Mouse (Mus musculus) neural tube, embryonic 12.5 days (tissue): ENCODE data around the gene Cdk6. TPM values are rescaled to one million over a fixed set of nuclear protein-coding genes. Genes with fewer than 3 reads are reported as not detected.

Experiments used
- ATAC-seq: fragments of 200-750 bp; cut with Nextera tagmentation; 2 replicates; pipeline ENCODE4 v1.8.0; 2017; ENCODE audit warnings: low read depth, mild to moderate bottlenecking, moderate TSS enrichment, moderate library complexity; ENCODE audit not compliant: low FRiP score
- H3K27ac ChIP-seq: fragments of 300-500 bp; sonication (generic); 2 replicates; pipeline ENCODE4 v1.5.1; 2016
- H3K27me3 ChIP-seq: fragments of 300-500 bp; sonication (generic); replicated peaks from 2 replicates; pipeline ENCODE4 v1.6.1; 2016; ENCODE audit warnings: mild to moderate bottlenecking
- H3K36me3 ChIP-seq: fragments of 300-500 bp; sonication (generic); 2 replicates; pipeline ENCODE4 v1.6.1; 2016; ENCODE audit warnings: mild to moderate bottlenecking
- H3K4me1 ChIP-seq: fragments of 300-500 bp; sonication (generic); 2 replicates; pipeline ENCODE4 v1.6.1; 2016
- H3K4me2 ChIP-seq: fragments of 300-500 bp; sonication (generic); replicated peaks from 2 replicates; pipeline ENCODE4 v1.6.1; 2016; ENCODE audit warnings: mild to moderate bottlenecking
- H3K4me3 ChIP-seq: fragments of 300-500 bp; sonication (generic); 2 replicates; pipeline ENCODE4 v1.5.1; 2016
- H3K9ac ChIP-seq: fragments of 300-500 bp; sonication (generic); 2 replicates; pipeline ENCODE4 v1.6.1; 2016; ENCODE audit warnings: mild to moderate bottlenecking
- H3K9me3 ChIP-seq: fragments of 300-500 bp; sonication (generic); 2 replicates; pipeline ENCODE4 v1.6.1; 2016; ENCODE audit warnings: mild to moderate bottlenecking
- WGBS: fragments of 180-500 bp; shearing (Covaris S2); methylation state at CpG from one replicate; pipeline ENCODE4 v1.1.7; 2016; 5-methylcytosine and 5-hydroxymethylcytosine counted together
- polyA plus RNA-seq: library from polyadenylated mRNA; unstranded; fragments of >200 nt; fragmentation: Nextera tagmentation; extraction: Ambion mirVana; gene quantifications from 2 replicates; pipeline ENCODE4 v1.2.1, GENCODE M21; 2016

Cdk6 gene
- polyA plus RNA-seq, 1 experiment from 2014 or later: 18.5 TPM

GRCm38 (mm10) chr5:3462897-3463757 is 121.8 kb downstream of the Cdk6 start:
- Histone ChIP-seq H3K9ac (no peak overlapping the region), H3K27me3 (no peaks in the 10 kb centered on the region), H3K4me1 (no peaks in the 10 kb centered on the region), H3K36me3 (no peaks in the 10 kb centered on the region), H3K27ac (no peak overlapping the region), H3K9me3 (no peaks in the 10 kb centered on the region), H3K4me2 (no peak overlapping the region), H3K4me3 (no peak overlapping the region)
- 80% methylated on average over 11 of the region's 11 CpGs for WGBS
- no peak for ATAC-seq

- no peaks in the 10 kb centered on the region for H3K27me3 ChIP-seq
- H3K36me3 ChIP-seq: no peaks in the 10 kb centered on the region
- no peak overlapping the region for H3K4me2 ChIP-seq
- 88% methylated on average over 3 of the region's 3 CpGs for whole genome bisulfite sequencing
- H3K9ac ChIP-seq: no peak overlapping the region
- no peaks in the 10 kb centered on the region for H3K9me3 ChIP-seq
- H3K4me3 ChIP-seq: no peak overlapping the region
- no peak overlapping the region for H3K27ac ChIP-seq
- H3K4me1 ChIP-seq: no peaks in the 10 kb centered on the region
- no peak for ATAC-seq
These were observed 122.5 kb downstream of the Cdk6 start for GRCm38 (mm10) chr5:3463758-3464157.

GRCm38 (mm10) chr5:3466069-3466877 is 125.0 kb downstream of the Cdk6 start:
- Histone ChIP-seq H3K9me3 (no peaks in the 10 kb centered on the region), H3K4me3 (no peak overlapping the region), H3K9ac (no peak overlapping the region), H3K36me3 (no peaks in the 10 kb centered on the region), H3K27me3 (no peaks in the 10 kb centered on the region), H3K4me2 (no peak overlapping the region), H3K27ac (no peak overlapping the region), H3K4me1 (no peaks in the 10 kb centered on the region)
- 82% methylated on average over 7 of the region's 7 CpGs for WGBS
- ATAC-seq: no peak

GRCm38 (mm10) chr5:3470866-3471265 is 129.6 kb downstream of the Cdk6 start:
- ATAC-seq: no peak

GRCm38 (mm10) chr5:3472311-3473156 is 131.2 kb downstream of the Cdk6 start:
- Histone ChIP-seq H3K4me3 (no peak overlapping the region), H3K36me3 (no peaks in the 10 kb centered on the region), H3K4me2 (no peak overlapping the region), H3K4me1 (no peaks in the 10 kb centered on the region), H3K27me3 (no peaks in the 10 kb centered on the region), H3K9ac (no peak overlapping the region), H3K27ac (no peak overlapping the region), H3K9me3 (no peaks in the 10 kb centered on the region)
- WGBS: 91% methylated on average over 22 of the region's 22 CpGs
- ATAC-seq: no peak

More at GRCm38 (mm10) chr5:3470866-3471265, 129.6 kb downstream of the Cdk6 start:
- Histone ChIP-seq H3K4me2 (no peak overlapping the region), H3K27me3 (no peaks in the 10 kb centered on the region), H3K9ac (no peak overlapping the region), H3K4me3 (no peak overlapping the region), H3K9me3 (no peaks in the 10 kb centered on the region), H3K4me1 (no peaks in the 10 kb centered on the region), H3K27ac (no peak overlapping the region), H3K36me3 (no peaks in the 10 kb centered on the region)
- WGBS: 90% methylated on average over 10 of the region's 10 CpGs

- no peak overlapping the region for H3K4me2 ChIP-seq
- no peaks in the 10 kb centered on the region for H3K4me1 ChIP-seq
- no peaks in the 10 kb centered on the region for H3K9me3 ChIP-seq
- no peaks in the 10 kb centered on the region for H3K36me3 ChIP-seq
- no peak for ATAC-seq
- no peaks in the 10 kb centered on the region for H3K27me3 ChIP-seq
- no peak overlapping the region for H3K4me3 ChIP-seq
- WGBS: 73% methylated on average over 3 of the region's 3 CpGs
- no peak overlapping the region for H3K27ac ChIP-seq
- H3K9ac ChIP-seq: no peak overlapping the region
These were observed 136.4 kb downstream of the Cdk6 start for GRCm38 (mm10) chr5:3477711-3478110.

GRCm38 (mm10) chr5:3478216-3478615 is 136.9 kb downstream of the Cdk6 start:
- Histone ChIP-seq H3K4me2 (no peak overlapping the region), H3K4me3 (no peak overlapping the region), H3K9me3 (no peaks in the 10 kb centered on the region), H3K27ac (no peak overlapping the region), H3K4me1 (no peaks in the 10 kb centered on the region), H3K27me3 (no peaks in the 10 kb centered on the region), H3K36me3 (no peaks in the 10 kb centered on the region), H3K9ac (no peak overlapping the region)
- no peak for ATAC-seq
- WGBS: 93% methylated on average over 8 of the region's 8 CpGs

GRCm38 (mm10) chr5:3479016-3479795 is 137.9 kb downstream of the Cdk6 start:
- Histone ChIP-seq H3K9ac (no peak overlapping the region), H3K4me2 (no peak overlapping the region), H3K9me3 (no peaks in the 10 kb centered on the region), H3K4me3 (no peak overlapping the region), H3K4me1 (no peaks in the 10 kb centered on the region), H3K27me3 (no peaks in the 10 kb centered on the region), H3K27ac (no peak overlapping the region), H3K36me3 (no peaks in the 10 kb centered on the region)
- 88% methylated on average over 7 of the region's 7 CpGs for WGBS
- ATAC-seq: no peak

- Histone ChIP-seq H3K36me3 (no peaks in the 10 kb centered on the region), H3K9me3 (no peaks in the 10 kb centered on the region), H3K4me3 (no peak overlapping the region), H3K27ac (no peak overlapping the region), H3K9ac (no peak overlapping the region), H3K4me1 (no peaks in the 10 kb centered on the region), H3K27me3 (no peaks in the 10 kb centered on the region), H3K4me2 (no peak overlapping the region)
- WGBS: 97% methylated on average over 9 of the region's 9 CpGs
- ATAC-seq: no peak
These were observed 139.5 kb downstream of the Cdk6 start for GRCm38 (mm10) chr5:3480637-3481395.

- H3K4me3 ChIP-seq: no peak overlapping the region
- no peaks in the 10 kb centered on the region for H3K9me3 ChIP-seq
- no peak overlapping the region for H3K4me2 ChIP-seq
- H3K9ac ChIP-seq: no peak overlapping the region
- no peaks in the 10 kb centered on the region for H3K4me1 ChIP-seq
- 95% methylated on average over 7 of the region's 7 CpGs for WGBS
- H3K27ac ChIP-seq: no peak overlapping the region
- no peaks in the 10 kb centered on the region for H3K36me3 ChIP-seq
- no peak for ATAC-seq
- no peaks in the 10 kb centered on the region for H3K27me3 ChIP-seq
These were observed 141.2 kb downstream of the Cdk6 start for GRCm38 (mm10) chr5:3482474-3482873.
